Mouse (Mus musculus): ENCODE measurements around the gene Dnajb13. TPM values are rescaled to one million over a fixed set of nuclear protein-coding genes. Genes with fewer than 3 reads are reported as not detected.

Gene Dnajb13
- polyA plus RNA-seq (2012; rRNA removed): 0.52 and 1.0 TPM in 2 replicates

GRCm38 (mm10) chr7:100514573-100514972, at the start of gene Dnajb13:
Gene Dnajb13, minus strand, starts transcription at chr7:100514960.

GRCm38 (mm10) chr7:100536804-100537518, 22.2 kb upstream of the Dnajb13 start, which contains the start of gene Coa4:
Gene Coa4, plus strand, starts transcription at chr7:100537071.

GRCm38 (mm10) chr7:100493117-100493483, 21.7 kb downstream of the Dnajb13 start, which contains the start of gene Ucp2:
Gene Ucp2, plus strand, starts transcription at chr7:100493337.

GRCm38 (mm10) chr7:100472777-100473176, 42.0 kb downstream of the Dnajb13 start, which contains the start of gene Ucp3:
Gene Ucp3, plus strand, starts transcription at chr7:100472990.

Other genes starting within 250 kb of the Dnajb13 start
- gene P4ha3, start 229.4 kb downstream of the Dnajb13 start, polyA plus RNA-seq (2012; rRNA removed): 5.5 and 13.0 TPM in 2 replicates
- gene C2cd3, start 142.7 kb downstream of the Dnajb13 start, polyA plus RNA-seq (2012; rRNA removed): 28.2 and 37.5 TPM in 2 replicates
- 84.2 and 106 TPM in 2 replicates for gene Ppme1, start 142.7 kb downstream of the Dnajb13 start, polyA plus RNA-seq (2012; rRNA removed)
- 0.08 TPM in 1 of 2 replicates, not detected in the other for gene Ucp3, start 42.0 kb downstream of the Dnajb13 start, polyA plus RNA-seq (2012; rRNA removed)
- 41.1 and 93.0 TPM in 2 replicates for gene Ucp2, start 21.6 kb downstream of the Dnajb13 start, polyA plus RNA-seq (2012; rRNA removed)
- 10.4 and 14.5 TPM in 2 replicates for gene Coa4, start 22.1 kb upstream of the Dnajb13 start, polyA plus RNA-seq (2012; rRNA removed)
- 71.6 and 97.6 TPM in 2 replicates for gene Rab6a, start 92.5 kb upstream of the Dnajb13 start, polyA plus RNA-seq (2012; rRNA removed)
- 30.7 and 39.2 TPM in 2 replicates for gene Mrpl48, start 93.3 kb upstream of the Dnajb13 start, polyA plus RNA-seq (2012; rRNA removed)
- 3.6 and 5.6 TPM in 2 replicates for gene Plekhb1, start 147.5 kb upstream of the Dnajb13 start, polyA plus RNA-seq (2012; rRNA removed)
- gene Fam168a, start 191.7 kb upstream of the Dnajb13 start, polyA plus RNA-seq (2012; rRNA removed): 26.1 and 47.0 TPM in 2 replicates